Mouse (Mus musculus): ENCODE data around the gene Ly86.

Gene Ly86

DNA sequence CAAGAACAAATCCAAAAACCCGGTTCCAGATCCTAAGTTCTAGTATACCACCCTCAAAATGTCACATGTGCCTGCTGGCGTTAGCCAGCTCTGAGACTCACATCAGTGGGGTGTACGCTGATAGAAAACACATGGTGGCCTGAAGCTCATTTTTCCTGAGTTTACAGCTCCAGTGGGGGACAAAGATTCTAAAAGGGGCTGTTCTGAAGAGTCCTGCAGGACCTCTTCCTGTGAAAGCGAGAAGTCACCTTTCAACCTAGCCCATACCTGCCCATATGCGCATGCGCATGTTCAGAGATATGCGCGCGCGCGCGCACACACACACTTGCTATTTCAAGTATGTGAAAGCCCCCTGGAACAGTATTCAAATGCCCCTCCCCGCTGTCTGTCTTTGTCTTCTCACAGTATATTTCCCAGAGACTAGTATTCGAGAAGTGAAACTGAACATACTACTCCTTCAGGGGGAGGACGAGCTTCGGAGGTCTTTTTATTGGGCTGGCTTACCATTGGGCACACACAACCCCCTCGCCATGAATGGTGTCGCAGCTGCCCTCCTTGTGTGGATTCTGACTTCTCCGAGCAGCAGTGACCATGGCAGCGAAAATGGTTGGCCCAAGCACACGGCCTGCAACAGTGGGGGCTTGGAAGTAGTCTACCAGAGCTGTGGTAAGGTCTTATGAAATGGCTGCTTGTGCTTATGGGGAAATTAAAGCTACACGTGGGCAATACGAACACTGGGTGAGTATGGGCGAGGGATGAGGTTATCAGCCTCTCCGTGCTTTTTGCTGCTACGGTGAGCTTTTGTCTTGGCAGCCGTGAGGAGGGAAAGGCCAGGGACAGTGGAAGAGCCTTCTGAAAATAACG, at the start of gene Ly86:
Gene Ly86 (plus strand): TSS at position 300 of the 864 bp plus-strand sequence.
- no peak for DNase-seq (ENCODE audit: low spot score in 2 of 2)

DNA sequence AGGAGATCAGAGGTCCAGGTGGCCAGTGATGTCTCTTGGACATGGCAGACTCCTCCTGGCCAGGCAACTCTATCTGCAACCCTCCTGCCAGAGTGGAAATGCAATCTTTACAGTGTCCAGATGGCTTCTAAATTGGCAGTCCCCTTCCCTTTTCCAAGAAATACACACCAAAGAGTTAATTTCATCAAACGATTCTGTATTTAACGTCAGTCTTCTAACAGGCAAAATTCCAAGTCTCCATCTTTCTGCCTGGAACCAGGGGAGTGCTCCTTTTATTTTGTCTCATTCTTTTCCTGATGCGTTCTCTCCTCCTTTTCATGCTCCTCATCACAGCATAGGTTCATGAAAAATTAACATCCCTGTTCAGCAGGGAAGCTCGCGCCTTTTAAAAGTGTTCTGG, 47.1 kb upstream of the Ly86 start:
- DNase-seq (ENCODE audit: low spot score in 2 of 2), result no peak

DNA sequence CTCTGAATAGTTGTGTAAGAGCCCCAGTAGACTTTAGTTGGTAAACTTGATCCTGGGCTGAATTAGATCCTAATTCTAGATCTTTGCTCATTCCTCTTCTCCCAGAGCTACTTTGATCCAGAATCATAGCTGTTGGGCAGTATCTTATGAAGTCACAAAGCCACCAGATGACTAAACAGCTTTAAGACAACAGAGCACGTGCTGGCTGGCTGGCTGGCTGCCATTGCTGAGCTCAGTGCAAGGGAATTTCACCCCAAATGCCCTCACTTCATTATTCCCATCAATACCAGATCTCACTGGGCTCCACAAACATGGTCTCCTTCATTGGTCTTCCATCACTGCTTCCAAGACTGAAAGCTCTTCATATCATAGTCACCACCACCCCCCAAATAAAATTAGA, 46.2 kb upstream of the Ly86 start:
- no peak for DNase-seq (ENCODE audit: low spot score in 2 of 2)

DNA sequence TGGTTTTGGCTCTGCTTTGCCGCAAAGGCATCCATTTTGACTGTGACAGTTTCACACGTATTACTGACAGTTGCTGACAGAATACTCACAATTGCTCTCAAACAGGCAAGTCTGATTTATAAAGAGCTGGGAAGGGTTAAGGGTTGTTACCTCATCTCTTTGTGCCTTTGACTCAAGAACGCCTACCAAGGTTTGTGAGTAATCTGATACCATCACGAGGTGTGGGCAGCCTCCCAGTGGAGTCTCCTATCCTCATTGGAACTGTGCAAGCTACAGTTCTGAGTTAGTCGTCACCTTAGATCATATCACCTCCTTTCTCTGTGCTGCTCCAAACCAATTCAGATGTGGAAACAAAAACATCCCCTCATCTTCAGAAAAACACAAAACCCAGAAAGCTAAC, 42.1 kb upstream of the Ly86 start:
- DNase-seq (ENCODE audit: low spot score in 2 of 2), result no peak

DNA sequence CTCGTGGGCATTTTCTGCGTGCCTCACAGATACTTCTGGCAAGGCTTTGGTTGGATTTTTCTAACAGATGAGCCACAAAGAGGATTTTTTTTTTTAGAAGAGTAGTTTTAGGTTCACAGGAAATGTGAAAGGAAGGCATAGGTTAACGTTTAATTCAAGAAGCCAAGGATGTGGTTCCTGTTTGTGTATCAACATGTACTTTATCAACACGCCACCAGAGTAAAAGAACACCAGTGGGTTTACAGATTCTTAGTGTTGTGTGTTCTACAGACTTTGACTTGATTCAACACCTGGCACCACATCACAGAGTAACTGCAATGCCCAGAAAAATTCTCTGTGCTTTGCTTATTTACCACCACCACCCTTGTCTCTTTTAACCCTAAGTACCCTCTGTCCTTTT, 37.0 kb upstream of the Ly86 start:
- no peak for DNase-seq (ENCODE audit: low spot score in 2 of 2)

DNA sequence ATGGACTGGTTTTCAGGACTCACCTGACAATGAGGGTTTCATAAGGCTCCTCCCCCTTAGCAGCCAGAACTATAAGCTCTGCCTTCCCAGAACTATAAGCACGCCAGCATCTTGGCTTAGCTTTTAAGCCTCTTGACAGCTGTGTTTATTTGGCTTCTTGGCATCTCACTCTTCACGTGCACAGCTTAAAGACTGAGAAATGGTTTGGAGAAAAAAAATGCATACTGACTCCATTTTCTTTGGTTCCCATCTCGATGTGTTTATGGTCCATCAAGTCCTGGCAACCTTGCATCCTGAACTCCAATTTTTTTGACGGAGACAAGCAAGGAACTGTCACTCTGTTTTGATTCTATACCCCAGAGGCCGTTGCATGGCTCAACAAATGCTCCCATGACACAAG, 35.7 kb upstream of the Ly86 start:
- DNase-seq (ENCODE audit: low spot score in 2 of 2), result no peak

DNA sequence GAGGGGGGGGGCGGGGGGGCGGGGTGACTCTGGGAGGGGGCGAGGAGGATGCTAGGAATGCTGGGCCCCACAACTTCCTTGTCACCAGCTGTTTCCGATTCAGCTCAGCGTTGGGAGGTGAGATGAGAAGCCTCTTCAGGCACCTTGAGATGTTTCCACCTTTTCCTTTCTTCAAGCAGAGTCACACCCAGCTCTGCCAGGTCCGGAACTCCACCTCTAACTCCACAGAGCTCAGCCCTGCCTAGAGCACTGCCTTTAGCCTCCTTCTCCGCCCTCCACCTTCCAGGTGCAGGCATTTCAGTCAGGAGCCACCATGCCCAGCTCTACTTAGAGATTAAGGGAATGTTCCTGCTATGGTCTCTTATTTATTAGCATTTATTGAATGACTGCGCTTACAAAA, 34.7 kb upstream of the Ly86 start:
- no peak for DNase-seq (ENCODE audit: low spot score in 2 of 2)

DNA sequence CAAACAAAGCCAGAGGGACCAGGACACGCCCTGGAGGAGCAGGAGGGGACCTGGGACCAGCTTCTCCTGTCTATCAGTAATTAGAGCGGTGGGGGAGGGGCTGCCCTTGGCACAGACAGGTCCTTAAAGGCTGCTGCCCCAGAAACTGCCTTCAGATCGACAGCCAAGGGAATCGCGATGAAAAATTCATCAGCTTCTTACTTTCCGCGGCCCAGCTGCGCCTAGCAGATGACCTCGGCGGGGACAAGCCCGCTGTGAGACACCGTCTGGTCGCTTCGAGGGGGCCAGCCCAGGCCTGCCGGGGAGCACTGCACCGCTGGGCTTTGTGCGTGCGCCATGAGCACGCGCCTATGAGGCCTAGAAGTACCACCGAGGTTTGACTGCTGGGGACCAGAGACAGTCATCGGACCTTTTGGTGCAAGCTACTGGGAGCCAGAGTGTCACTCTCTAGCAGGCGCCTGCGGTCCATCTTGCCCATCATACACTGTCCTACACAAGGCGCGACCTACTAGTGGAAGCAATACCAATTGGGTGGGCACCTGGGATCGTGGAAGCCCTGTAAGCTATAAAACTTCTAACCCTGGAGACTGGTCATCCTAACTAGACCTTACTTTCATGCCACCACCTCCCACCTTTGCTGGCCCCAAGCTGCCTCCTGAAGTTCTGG, 33.3 kb upstream of the Ly86 start:
- DNase-seq (ENCODE audit: low spot score in 2 of 2), result peak; percentile 36 to 62

DNA sequence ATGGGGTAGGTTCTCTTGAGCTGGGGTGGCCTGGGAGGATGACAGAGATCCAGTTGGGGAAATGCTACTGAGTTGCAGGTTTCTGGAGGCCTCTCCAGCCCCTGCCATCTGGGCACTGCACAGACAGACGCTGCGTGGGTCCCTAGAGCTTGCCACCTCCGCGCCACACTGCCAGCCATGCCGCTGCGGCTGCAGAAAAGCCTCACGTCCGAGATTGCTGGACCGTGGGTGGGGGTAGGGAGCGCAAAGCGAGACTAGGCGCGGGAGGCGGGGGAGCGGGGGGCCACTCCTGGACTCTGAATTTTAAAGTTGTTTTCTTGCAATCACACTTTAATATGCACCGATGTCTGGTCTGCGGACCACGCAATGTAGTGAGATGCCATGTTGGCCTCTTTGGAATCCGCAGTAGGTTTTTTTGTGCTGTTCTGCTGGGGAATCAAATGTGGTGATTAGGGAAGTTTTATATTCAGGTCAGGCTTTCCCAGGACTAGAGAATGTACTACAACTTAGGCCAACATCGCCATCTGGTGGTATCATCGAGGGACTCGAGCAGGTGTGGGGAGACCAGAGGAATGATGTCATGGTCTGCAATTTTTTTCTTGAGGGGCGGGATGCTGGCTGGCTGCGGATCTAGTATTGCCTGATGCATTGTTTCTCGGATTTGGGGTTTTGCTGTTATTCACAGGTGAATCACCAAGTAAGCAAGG, 32.6 kb upstream of the Ly86 start:
- DNase-seq (ENCODE audit: low spot score in 2 of 2), result peak; percentile 94 to 97

DNA sequence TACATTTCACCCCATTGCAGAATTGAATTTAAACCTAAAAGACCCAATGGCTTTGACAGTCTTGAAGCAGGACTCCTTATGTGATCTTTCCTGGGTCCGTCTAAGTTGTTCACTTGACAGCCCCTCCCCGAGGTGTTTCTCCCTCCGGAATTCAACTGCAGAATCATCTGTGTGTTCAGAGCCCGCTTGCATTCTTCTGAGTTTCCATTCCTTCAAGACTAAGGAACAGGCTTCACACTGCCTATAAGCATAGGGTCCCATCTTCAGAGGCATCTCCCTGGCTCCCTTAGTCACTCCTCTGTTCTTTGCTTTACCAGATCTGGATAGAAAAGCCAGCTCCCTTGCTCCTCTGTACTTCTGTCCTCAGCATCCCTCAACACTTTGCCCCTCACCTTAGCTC, 32.1 kb upstream of the Ly86 start:
- no peak for DNase-seq (ENCODE audit: low spot score in 2 of 2)

DNA sequence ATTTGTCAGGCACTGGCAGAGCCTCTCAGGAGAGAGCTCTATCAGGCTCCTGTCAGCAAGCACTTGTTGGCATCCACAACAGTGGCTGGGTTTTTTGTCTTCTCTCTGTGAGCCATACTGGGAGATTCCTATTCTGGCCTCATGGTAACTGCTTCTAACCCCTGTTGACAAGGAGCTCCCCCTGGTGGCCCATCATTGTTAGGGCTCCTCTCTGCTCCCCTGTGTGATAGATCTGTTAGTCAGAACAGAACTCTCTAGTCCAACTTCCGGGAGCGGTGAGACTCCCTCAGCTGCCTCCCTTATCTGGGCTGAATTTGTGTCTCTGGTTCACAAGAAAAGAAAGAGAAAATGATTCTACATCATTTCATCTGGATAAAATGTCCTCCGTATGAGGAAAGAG, 19.5 kb upstream of the Ly86 start:
- DNase-seq (ENCODE audit: low spot score in 2 of 2), result peak; percentile 58 to 59

DNA sequence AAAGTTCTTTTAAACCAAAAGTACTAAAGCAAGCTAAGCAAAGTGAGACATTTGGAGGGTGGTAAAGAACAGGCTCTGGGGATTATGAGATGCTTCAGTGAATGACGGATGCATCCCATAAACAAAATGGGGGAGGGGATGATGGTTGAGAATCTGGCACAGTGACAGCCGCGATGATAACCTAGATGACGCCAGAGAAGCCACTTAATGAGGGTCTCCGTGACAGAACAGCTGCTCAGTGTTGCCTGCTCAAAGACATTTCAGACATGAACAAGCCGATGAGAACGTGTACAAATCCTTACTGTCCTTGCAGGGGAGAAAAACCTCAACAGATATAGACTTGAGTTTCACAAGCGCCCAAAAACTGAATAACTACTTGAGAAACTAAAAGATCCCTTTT, 15.3 kb upstream of the Ly86 start:
- no peak for DNase-seq (ENCODE audit: low spot score in 2 of 2)

DNA sequence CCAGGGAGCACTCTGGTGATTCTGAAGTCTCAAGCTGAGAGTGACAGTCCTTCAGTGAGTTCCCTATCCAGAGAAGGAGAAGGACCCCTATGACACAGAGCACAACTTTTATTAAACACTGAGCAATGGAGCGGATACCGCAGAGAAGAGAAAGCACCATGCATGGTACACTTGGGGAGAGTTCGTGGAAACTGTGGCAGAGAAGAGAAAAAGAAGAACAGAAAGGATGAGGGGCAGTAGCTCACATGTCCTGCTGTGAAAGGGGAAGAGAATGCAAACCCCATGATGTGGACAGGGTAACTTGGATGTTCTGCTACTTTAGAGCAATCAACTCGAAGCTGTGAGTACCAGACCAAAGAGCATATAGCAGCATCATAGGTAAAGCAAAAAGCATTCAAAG, 14.0 kb upstream of the Ly86 start:
- no peak for DNase-seq (ENCODE audit: low spot score in 2 of 2)

DNA sequence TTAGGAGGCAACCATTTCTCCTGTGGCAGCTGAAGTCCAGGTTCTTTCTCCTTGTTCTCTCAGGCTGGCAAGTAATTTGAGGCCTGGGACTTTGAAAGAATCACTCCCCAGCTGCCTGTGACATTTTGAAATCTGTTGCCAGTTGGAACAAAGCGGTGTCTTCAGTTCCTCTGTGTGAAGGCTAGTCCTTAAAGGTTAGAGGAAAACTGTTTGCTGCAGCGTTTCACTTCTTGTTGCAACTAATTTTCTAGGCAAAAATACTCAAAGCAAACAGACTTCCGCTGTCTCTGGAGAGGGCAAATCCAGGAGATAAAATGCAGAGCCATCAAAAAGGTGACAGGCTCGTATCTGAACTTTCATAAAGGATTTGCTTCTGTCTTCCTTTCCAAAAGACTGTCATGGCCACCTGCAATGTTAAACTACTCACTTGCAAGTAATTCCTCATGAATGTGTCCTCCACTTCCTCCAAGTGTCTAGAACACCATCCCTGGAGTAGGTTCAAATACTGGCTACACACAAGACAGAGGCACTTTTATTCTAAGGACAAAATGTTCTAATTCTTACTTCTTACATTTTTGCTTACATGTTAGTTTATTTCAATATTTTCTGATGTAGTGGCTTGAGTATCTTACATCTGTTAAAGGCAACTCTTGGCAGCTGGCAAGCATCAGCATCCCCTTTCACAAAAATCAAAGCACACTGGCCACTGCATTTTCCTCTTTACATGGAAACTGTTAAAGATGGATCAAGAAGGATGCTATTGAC, 12.0 kb upstream of the Ly86 start:
- no peak for DNase-seq (ENCODE audit: low spot score in 2 of 2)

DNA sequence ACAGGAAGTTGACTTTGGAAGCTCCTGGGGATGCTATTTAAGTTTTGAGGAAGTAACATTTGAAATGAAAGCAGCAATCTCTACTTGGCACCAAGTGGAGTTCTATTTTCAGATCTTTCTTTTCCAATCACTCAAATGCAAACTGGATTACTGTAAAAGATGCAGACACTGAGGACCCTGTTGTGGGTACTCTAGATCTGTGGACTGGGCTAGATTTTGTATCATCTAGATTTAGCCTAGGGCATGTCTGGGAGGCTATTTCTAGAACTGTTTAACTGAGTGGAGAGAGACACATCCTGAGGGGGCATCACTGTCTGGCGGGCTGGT, 11.5 kb upstream of the Ly86 start:
- no peak for DNase-seq (ENCODE audit: low spot score in 2 of 2)

DNA sequence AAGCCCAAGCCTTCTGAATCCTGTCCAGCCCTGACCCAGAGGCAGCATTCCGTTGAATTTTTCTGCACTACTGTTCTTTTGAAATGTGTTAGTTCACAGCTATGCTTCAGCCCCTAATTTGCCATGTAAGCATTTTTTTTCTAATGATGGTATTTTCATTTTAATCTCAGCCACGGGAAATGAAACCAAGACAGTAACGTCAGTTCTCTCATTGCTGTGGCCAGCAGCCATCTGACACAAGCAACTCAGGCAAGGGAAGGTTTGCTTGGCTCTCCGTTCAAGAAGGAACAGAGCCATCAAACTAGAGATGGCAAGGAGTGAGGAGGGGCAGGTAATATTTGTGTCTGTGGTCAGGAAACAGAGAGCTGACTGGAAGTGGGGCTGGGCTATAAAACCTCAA, 7.7 kb upstream of the Ly86 start:
- DNase-seq (ENCODE audit: low spot score in 2 of 2), result no peak

DNA sequence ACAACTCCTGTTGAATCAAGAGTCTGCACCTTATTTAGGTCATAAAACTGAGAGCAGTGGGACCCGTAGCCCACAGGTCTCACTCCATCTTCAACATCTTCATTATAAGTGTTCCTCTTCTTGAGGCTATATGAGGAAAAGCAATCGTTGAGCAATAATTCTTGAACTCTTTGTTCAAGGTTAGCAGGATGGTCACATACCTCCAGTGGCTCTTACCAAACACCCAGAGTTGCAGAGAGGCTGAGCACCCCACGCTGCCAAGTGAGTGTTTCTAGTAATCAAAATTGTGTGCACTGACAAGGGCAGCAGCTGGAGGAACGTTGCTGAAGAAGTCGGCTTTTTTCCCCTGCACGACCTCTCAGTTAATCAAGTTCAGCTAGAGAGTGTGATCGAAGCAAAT, 7.1 kb upstream of the Ly86 start:
- no peak for DNase-seq (ENCODE audit: low spot score in 2 of 2)

DNA sequence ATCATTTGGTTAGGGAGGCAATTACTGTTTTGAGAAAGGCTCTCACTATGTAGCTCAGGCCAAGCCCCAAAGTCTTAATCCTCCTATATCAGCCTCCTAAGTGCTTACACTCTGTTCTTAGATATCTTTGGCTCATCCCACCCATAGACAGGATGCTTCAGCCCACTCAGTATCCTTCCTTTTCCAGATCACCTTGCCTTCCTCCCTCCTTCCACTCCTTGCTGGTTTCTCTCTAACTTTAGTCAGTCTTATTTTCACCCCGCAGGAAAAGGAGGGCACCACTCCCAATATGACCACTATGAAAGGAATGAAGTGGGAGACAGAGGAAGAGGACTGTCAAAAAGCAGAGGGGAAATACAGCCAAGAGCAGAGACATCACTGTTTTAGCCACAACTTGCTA, 2.2 kb upstream of the Ly86 start:
- DNase-seq (ENCODE audit: low spot score in 2 of 2), result no peak

DNA sequence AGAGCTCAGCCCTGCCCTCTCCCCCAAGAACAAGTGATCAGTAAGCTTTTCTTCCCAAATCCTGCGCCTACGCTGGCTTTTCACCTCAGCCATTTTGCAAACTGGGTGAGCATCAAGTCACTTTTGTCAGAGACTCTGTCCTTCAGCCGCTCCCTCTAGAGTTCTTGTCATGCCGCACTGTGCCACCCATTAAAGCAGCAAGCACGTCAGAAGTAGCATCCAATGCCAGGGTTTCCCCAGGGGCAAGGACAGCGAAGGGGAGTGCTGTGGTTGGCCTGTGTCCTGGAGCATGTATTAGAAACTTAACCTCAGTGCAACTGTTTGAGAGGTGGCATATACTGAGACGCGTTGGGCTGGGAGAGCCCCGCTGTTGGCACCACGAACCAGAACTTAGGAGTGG, 815 bp downstream of the Ly86 start:
- DNase-seq (ENCODE audit: low spot score in 2 of 2), result no peak

DNA sequence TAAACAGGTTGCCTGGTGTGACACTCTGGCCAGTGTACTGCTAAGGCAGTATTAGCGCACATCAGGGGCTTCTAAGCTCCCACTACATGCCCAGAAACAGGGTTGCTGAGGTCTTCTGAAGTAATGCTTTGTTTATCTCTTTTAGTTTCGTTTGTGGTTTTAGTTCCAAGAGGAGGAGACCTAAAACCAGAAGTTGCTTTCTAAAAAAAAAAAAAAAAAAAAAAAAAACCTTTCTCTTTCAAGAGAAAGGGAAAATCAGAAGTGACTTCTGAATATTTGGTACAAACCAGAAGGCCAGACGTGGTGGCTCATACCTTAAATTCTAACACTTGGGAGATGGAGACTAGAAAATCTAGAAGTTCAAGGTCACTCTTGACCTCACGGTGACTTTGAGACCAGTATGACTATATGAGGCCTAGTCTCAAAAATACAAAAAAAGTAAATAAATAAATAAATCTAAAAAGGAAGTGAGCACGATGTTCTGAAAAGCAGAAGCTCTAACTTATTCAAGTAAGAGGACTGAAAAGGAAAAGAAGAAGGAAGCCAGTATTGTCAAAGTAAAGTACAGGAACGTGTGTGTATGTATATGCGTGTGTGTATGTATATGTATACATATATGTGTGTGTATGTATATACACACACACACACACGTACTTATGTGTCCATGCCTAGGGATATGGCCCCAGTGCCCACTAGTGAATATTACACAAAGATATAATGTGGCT, 3.0 kb downstream of the Ly86 start:
- no peak for DNase-seq (ENCODE audit: low spot score in 2 of 2)

DNA sequence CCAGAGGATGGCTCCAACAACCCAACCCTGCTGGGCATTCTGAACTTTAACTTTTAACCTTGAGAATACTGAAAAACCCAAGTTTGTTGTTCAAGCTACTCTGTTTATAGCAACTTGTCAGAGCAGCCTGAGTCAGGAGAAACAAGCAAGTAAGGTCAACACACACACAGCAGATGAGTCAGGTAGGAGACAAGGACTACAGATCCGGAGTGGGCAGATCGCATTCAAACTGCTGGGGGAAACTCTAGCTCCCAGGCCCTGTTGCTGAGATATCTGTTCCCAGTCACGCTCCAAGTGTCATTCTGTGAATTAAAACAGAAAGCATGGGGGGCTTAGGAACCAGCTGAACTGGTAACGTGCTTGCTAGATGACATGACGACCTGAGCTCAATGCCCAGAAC, 4.0 kb downstream of the Ly86 start:
- DNase-seq (ENCODE audit: low spot score in 2 of 2), result no peak

DNA sequence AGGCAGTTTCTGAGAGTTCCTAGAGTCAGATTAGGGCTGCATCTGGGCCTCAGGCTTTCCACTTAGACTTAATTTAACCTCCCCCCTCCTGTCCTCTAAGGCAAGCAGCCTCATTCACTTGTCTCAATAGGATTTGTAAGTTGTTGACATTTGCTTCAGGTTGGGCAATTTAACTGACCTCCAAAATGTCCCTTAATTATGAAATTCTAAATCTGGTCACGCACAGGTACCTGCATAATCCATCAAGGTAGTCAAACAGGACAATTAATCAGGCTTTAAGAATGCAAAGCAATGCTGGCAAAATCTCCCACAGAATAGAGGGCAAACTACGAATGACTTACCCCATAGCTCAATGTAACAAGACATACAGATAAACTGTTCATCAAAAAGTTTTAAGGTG, 8.0 kb downstream of the Ly86 start:
- DNase-seq (ENCODE audit: low spot score in 2 of 2), result no peak
